Comparison of ENCODE assay signal across 10 mouse cellular contexts in the genomic region with DNA sequence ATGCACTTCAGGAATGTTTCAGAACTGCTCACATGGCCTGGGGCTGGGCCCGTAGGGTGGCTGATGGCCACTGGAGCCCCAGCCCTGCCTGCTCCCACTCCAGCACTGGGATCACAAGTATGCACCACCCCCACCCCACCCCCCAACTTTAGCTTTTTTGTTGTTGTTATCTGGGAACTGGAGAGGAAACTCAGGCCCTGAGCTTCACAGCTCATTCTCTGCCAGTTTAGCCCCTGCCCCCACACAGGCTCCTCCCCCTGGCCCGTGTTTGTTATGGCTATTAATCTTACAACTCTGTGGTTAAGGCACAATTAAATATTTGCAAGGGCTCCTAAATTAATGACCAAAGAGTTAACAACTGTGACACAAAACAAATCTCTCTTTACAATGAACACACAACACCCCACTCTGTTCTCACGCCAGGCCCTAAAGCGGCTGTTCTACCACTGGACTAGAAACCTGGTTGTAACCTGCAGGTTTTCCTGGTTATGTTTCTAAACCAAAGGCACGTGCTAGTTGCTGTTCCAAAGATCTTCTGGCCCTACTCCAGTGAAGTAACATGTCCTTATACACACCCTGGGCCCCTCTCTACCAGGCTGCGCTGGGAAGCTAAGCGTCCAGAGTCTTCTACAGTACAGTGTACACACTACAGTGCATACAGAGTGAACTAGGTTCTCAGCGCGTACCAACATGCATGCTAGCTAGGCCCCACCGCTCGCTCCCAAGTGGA. TPM values are rescaled to one million over a fixed set of nuclear protein-coding genes. Genes with fewer than 3 reads are reported as not detected.
DNase-seq lines count a peak whose midpoint lies in the region; ATAC-seq lines count a peak whose summit lies in the region.
"Had no signal": no experiment of that assay in that cellular context is flagged by ENCODE, and none has a peak within 500 bp of the region (broad histone marks: within the 10 kb centered on the region; RNA-seq: fewer than 3 reads in every experiment).

No protein-coding gene starts in this region.

- no peak for ATAC-seq in liver, embryonic 15.5 days (ENCODE audit: insufficient read depth)

- peak; percentile 41 for DNase-seq in adrenal gland, postnatal 14 days
- no peak for DNase-seq in adrenal gland, adult 8-10 months
- DNase-seq in Muller cell, postnatal 12 days (ENCODE audit: inconsistent ontology term): peak; percentile 65
- DNase-seq in kidney, adult 11 months: peak; percentile 70
- no peak for DNase-seq in spleen, adult 12 weeks (ENCODE audit: low spot score)
- no peak for DNase-seq in spleen, postnatal 14 days (ENCODE audit: low spot score in 2 of 2)
- no peak for DNase-seq in spleen, adult 18-20 months

- H3K27ac ChIP-seq in liver, embryonic 15.5 days (replicated peaks): peak overlapping the region; percentile 100

- H3K4me1 ChIP-seq in liver, embryonic 15.5 days (replicated peaks): peaks cover 75% of the 10 kb centered on the region

- H3K9ac ChIP-seq in liver, embryonic 15.5 days: peak overlapping the region; percentile 96

- H3K36me3 ChIP-seq in liver, embryonic 15.5 days (replicated peaks): peaks cover 65% of the 10 kb centered on the region

- peak overlapping the region; percentile 74 for H3K4me2 ChIP-seq in liver, embryonic 15.5 days

- no peaks in the 10 kb centered on the region for H3K27me3 ChIP-seq in liver, embryonic 15.5 days

- H3K9me3 ChIP-seq in liver, embryonic 15.5 days (replicated peaks): no peaks in the 10 kb centered on the region

- H3K4me3 ChIP-seq in liver, embryonic 15.5 days (replicated peaks): peak overlapping the region; percentile 86

- 63% methylated on average over 11 of the region's 11 CpGs for WGBS in liver, embryonic 15.5 days (ENCODE audit: insufficient replicate concordance)

RNA-seq across cellular contexts. Expression of gene Isca1, which starts 2.7 kb away (rescaled TPM):
- total RNA-seq in adrenal gland, postnatal 14 days (2021): 136 and 140 TPM in 2 replicates
- total RNA-seq in adrenal gland, adult 8-10 months (2022): 10 to 100 TPM; 66.6 to 87.4 (median 84.9) TPM
- polyA plus RNA-seq in liver, embryonic 15.5 days (2015; fragmentation: Nextera tagmentation; extraction: Ambion mirVana): 231 and 236 TPM in 2 replicates

RNA-seq across cellular contexts. Expression of gene Gm49354, which starts 15.1 kb away (rescaled TPM):
- total RNA-seq in adrenal gland, postnatal 14 days (2021): not detected in 2 replicates
- not detected for total RNA-seq in adrenal gland, adult 8-10 months (2022)
- polyA plus RNA-seq in liver, embryonic 15.5 days (2015; fragmentation: Nextera tagmentation; extraction: Ambion mirVana): not detected in 2 replicates
- total RNA-seq: left cerebral cortex, postnatal 14 days had no signal
- polyA plus RNA-seq: thymus, postnatal 0 days had no signal

RNA-seq across cellular contexts. Expression of gene 1700014D04Rik, which starts 20.4 kb away (rescaled TPM):
- not detected in 2 replicates for total RNA-seq in adrenal gland, postnatal 14 days (2021)
- total RNA-seq in adrenal gland, adult 8-10 months (2022): under 1 TPM in 2 of 4 experiments, not detected in 2; 0.09 to 0.48 TPM
- polyA plus RNA-seq in liver, embryonic 15.5 days (2015; fragmentation: Nextera tagmentation; extraction: Ambion mirVana): not detected in 2 replicates
- polyA plus RNA-seq: thymus, postnatal 0 days had no signal

RNA-seq across cellular contexts. Expression of gene Spata31d1d, which starts 35.4 kb away (rescaled TPM):
- total RNA-seq in adrenal gland, postnatal 14 days (2021): not detected in 2 replicates
- total RNA-seq in adrenal gland, adult 8-10 months (2022): not detected
- not detected in 2 replicates for polyA plus RNA-seq in liver, embryonic 15.5 days (2015; fragmentation: Nextera tagmentation; extraction: Ambion mirVana)
- polyA plus RNA-seq: thymus, postnatal 0 days had no signal

RNA-seq across cellular contexts. Expression of gene Spata31d1b, which starts 54.9 kb away (rescaled TPM):
- not detected in 2 replicates for total RNA-seq in adrenal gland, postnatal 14 days (2021)
- total RNA-seq in adrenal gland, adult 8-10 months (2022): not detected
- polyA plus RNA-seq in liver, embryonic 15.5 days (2015; fragmentation: Nextera tagmentation; extraction: Ambion mirVana): 0.02 TPM in 1 of 2 replicates, not detected in the other
- total RNA-seq: left cerebral cortex, postnatal 14 days had no signal

Comparison
In these comparisons a context has a peak if more than half of its experiments do, and no peak if none do; other contexts are left out.
1. DNase-seq: peak in adrenal gland, postnatal 14 days (single experiment), Muller cell, postnatal 12 days (single experiment) and kidney, adult 11 months (single experiment); none in adrenal gland, adult 8-10 months (single experiment), spleen, adult 12 weeks (single experiment), spleen, postnatal 14 days (0 of 2) and spleen, adult 18-20 months (0 of 2).